Comparison of ENCODE assay signal across 26 mouse cellular contexts in genomic region chr16:44475281-44475680, GRCm38 (mm10).
A peak's percentile ranks its signal among the peaks of the same experiment; 100 is the strongest.
DNase-seq lines count a peak whose midpoint lies in the region; ATAC-seq lines count a peak whose summit lies in the region.
"Had no signal": no experiment of that assay in that cellular context is flagged by ENCODE, and none has a peak within 500 bp of the region (broad histone marks: within the 10 kb centered on the region; RNA-seq: fewer than 3 reads in every experiment).

No protein-coding gene starts in this region.

- H3K4me1 ChIP-seq in forebrain, embryonic 11.5 days (replicated peaks; ENCODE audit: control insufficient read depth, insufficient read depth, low read length) = no peaks in the 10 kb centered on the region
- H3K4me1 ChIP-seq in forebrain, embryonic 16.5 days (replicated peaks; ENCODE audit: control insufficient read depth, insufficient read depth, low read length) = no peaks in the 10 kb centered on the region
- H3K4me1 ChIP-seq: midbrain, embryonic 12.5 days had no signal

- H3K4me2 ChIP-seq in forebrain, embryonic 11.5 days (ENCODE audit: low read depth, low read length, severe bottlenecking) = no peak overlapping the region
- no peak overlapping the region for H3K4me2 ChIP-seq in forebrain, embryonic 16.5 days (ENCODE audit: low read length)
- H3K4me2 ChIP-seq: hindbrain, embryonic 12.5 days; midbrain, embryonic 12.5 days had no signal

- H3K9ac ChIP-seq in forebrain, embryonic 11.5 days (ENCODE audit: low read length) = no peak overlapping the region
- H3K9ac ChIP-seq in forebrain, embryonic 16.5 days (replicated peaks; ENCODE audit: low read depth, low read length) = no peak overlapping the region
- H3K9ac ChIP-seq: hindbrain, embryonic 12.5 days; midbrain, embryonic 12.5 days had no signal

- H3K27me3 ChIP-seq in forebrain, embryonic 11.5 days (ENCODE audit: control insufficient read depth, insufficient read depth, low read length) = no peaks in the 10 kb centered on the region
- no peaks in the 10 kb centered on the region for H3K27me3 ChIP-seq in forebrain, embryonic 16.5 days (replicated peaks; ENCODE audit: control insufficient read depth, insufficient read depth, low read length)
- H3K27me3 ChIP-seq: hindbrain, embryonic 12.5 days; midbrain, embryonic 12.5 days had no signal

- no peak overlapping the region for H3K27ac ChIP-seq in forebrain, embryonic 11.5 days (ENCODE audit: low read depth, low read length)
- no peak overlapping the region for H3K27ac ChIP-seq in forebrain, embryonic 16.5 days (ENCODE audit: low read length)
- H3K27ac ChIP-seq: heart, embryonic 10.5 days; hindbrain, embryonic 12.5 days; hindbrain, postnatal 0 days; midbrain, embryonic 12.5 days; stomach, postnatal 0 days had no signal

- DNase-seq in forebrain, embryonic 11.5 days (ENCODE audit: low spot score) = peak; percentile 37
- peak; percentile 54 for DNase-seq in spleen, adult 12 weeks (ENCODE audit: low spot score)
- DNase-seq in spleen, postnatal 14 days (ENCODE audit: low spot score in 2 of 2) = no peak
- peak; percentile 42 for DNase-seq in c-Kit-negative CD71-positive TER-119-positive erythroid progenitor cells, embryonic 14.5 days (ENCODE audit: low read depth, low spot score)
- no peak for DNase-seq in lung, postnatal 4 days
- no peak for DNase-seq in retina, embryonic 14.5 days (ENCODE audit: low spot score)
- DNase-seq: adrenal gland, adult 8-10 months; cerebellum, adult 18-20 months; gastrocnemius, postnatal 25 days; heart, adult 11 months; heart, postnatal 36 days; kidney, adult 9 months; kidney, postnatal 10 days; layer of hippocampus, adult 9-11 months; lung, adult 18-20 months; right cerebral cortex, postnatal 25 days; spleen, adult 18-20 months; thymus, postnatal 4 days had no signal

- no peaks in the 10 kb centered on the region for H3K36me3 ChIP-seq in forebrain, embryonic 11.5 days (ENCODE audit: control insufficient read depth, insufficient read depth, low read length)
- H3K36me3 ChIP-seq in forebrain, embryonic 16.5 days (ENCODE audit: control insufficient read depth, insufficient read depth) = no peaks in the 10 kb centered on the region
- H3K36me3 ChIP-seq: heart, embryonic 10.5 days; hindbrain, embryonic 12.5 days; midbrain, embryonic 12.5 days had no signal

- 87% methylated on average over 14 of the region's 14 CpGs for WGBS in forebrain, embryonic 11.5 days
- WGBS in forebrain, embryonic 16.5 days = 90% methylated on average over 14 of the region's 14 CpGs

- ATAC-seq in forebrain, embryonic 11.5 days (replicated peaks; ENCODE audit: low FRiP score) = no peak
- no peak for ATAC-seq in forebrain, embryonic 16.5 days
- ATAC-seq: forebrain, embryonic 14.5 days; hindbrain, postnatal 0 days; intestine, postnatal 0 days had no signal

- H3K9me3 ChIP-seq in forebrain, embryonic 11.5 days (ENCODE audit: control insufficient read depth, low read length) = no peaks in the 10 kb centered on the region
- H3K9me3 ChIP-seq in forebrain, embryonic 16.5 days (ENCODE audit: control insufficient read depth, low read length) = no peaks in the 10 kb centered on the region
- H3K9me3 ChIP-seq: heart, embryonic 10.5 days; hindbrain, embryonic 12.5 days; midbrain, embryonic 12.5 days had no signal

- H3K4me3 ChIP-seq in forebrain, embryonic 11.5 days (ENCODE audit: low read depth, low read length) = no peak overlapping the region
- H3K4me3 ChIP-seq in forebrain, embryonic 16.5 days (replicated peaks; ENCODE audit: low read length) = no peak overlapping the region
- H3K4me3 ChIP-seq: heart, embryonic 10.5 days; hindbrain, embryonic 12.5 days; midbrain, embryonic 12.5 days had no signal

Comparison
In these comparisons a context has a peak if more than half of its experiments do, and no peak if none do; other contexts are left out.
1. DNase-seq: peak in forebrain, embryonic 11.5 days (single experiment), spleen, adult 12 weeks (single experiment) and c-Kit-negative CD71-positive TER-119-positive erythroid progenitor cells, embryonic 14.5 days (single experiment); none in spleen, postnatal 14 days (0 of 2), lung, postnatal 4 days (0 of 2) and retina, embryonic 14.5 days (single experiment).